Mouse (Mus musculus) limb, embryonic 15.5 days (tissue): ENCODE data around the gene Avil. TPM values are rescaled to one million over a fixed set of nuclear protein-coding genes. Genes with fewer than 3 reads are reported as not detected.

Source experiments
- ATAC-seq: fragments of 200-750 bp; cut with Nextera tagmentation; 2 replicates; pipeline ENCODE4 v1.8.0; 2017; ENCODE audit warnings: low read depth, moderate TSS enrichment; ENCODE audit not compliant: insufficient number of reproducible peaks, low FRiP score, low TSS enrichment
- H3K27ac ChIP-seq: fragments of 300-500 bp; sonication (generic); 2 replicates; pipeline ENCODE4 v1.5.1; 2015; ENCODE audit warnings: moderate library complexity, mild to moderate bottlenecking, inconsistent platforms
- H3K27me3 ChIP-seq: fragments of 300-500 bp; sonication (generic); 2 replicates; pipeline ENCODE4 v1.6.1; 2015; ENCODE audit warnings: inconsistent platforms
- H3K36me3 ChIP-seq: fragments of 300-500 bp; sonication (generic); 2 replicates; pipeline ENCODE4 v1.6.1; 2015; ENCODE audit warnings: inconsistent platforms
- H3K4me1 ChIP-seq: fragments of 300-500 bp; sonication (generic); 2 replicates; pipeline ENCODE4 v1.6.1; 2015; ENCODE audit warnings: inconsistent platforms
- H3K4me2 ChIP-seq: fragments of 300-500 bp; sonication (generic); 2 replicates; pipeline ENCODE4 v1.6.1; 2015; ENCODE audit warnings: mild to moderate bottlenecking, inconsistent platforms
- H3K4me3 ChIP-seq: fragments of 300-500 bp; sonication (generic); 2 replicates; pipeline ENCODE4 v1.5.1; 2015; ENCODE audit warnings: mild to moderate bottlenecking, inconsistent platforms
- H3K9ac ChIP-seq: fragments of 300-500 bp; sonication (generic); 2 replicates; pipeline ENCODE4 v1.6.1; 2015; ENCODE audit warnings: inconsistent platforms
- H3K9me3 ChIP-seq: fragments of 300-500 bp; sonication (generic); 2 replicates; pipeline ENCODE4 v1.6.1; 2016; ENCODE audit warnings: inconsistent platforms
- WGBS: fragments of 180-500 bp; shearing (Covaris S2); methylation state at CpG from one replicate; pipeline ENCODE4 v1.1.7; 2015; 5-methylcytosine and 5-hydroxymethylcytosine counted together
- polyA plus RNA-seq: library from polyadenylated mRNA; unstranded; fragments of >200 nt; fragmentation: Nextera tagmentation; extraction: Ambion mirVana; gene quantifications from 2 replicates; pipeline ENCODE4 v1.2.1, GENCODE M21; 2015

The Avil gene
- polyA plus RNA-seq, 1 experiment from 2014 or later = 0.50 TPM

- H3K4me2 ChIP-seq = peak overlapping the region; percentile 93
- no peaks in the 10 kb centered on the region for H3K9me3 ChIP-seq
- H3K9ac ChIP-seq = peak overlapping the region; percentile 75
- peak overlapping the region; percentile 92 for H3K4me3 ChIP-seq
- H3K27me3 ChIP-seq = no peaks in the 10 kb centered on the region
- peak overlapping the region; percentile 94 for H3K27ac ChIP-seq
- 1% methylated on average over 20 of the region's 20 CpGs for WGBS
- ATAC-seq = no peak
- peaks cover 14% of the 10 kb centered on the region; the same call in 1 of the 2 replicates for H3K4me1 ChIP-seq
- H3K36me3 ChIP-seq = peaks cover 19% of the 10 kb centered on the region
Observed at GRCm38 (mm10) chr10:127040569-127041214, 40.2 kb downstream of the Avil start.

- Histone ChIP-seq H3K27me3 (no peaks in the 10 kb centered on the region; the same call in 1 of the 2 replicates), H3K36me3 (peaks cover 24% of the 10 kb centered on the region), H3K4me3 (peak within 1 kb of the TSS; percentile 92), H3K9ac (peak within 1 kb of the TSS; percentile 75), H3K4me2 (peak within 1 kb of the TSS; percentile 93), H3K27ac (peak within 1 kb of the TSS; percentile 94), H3K9me3 (no peaks in the 10 kb centered on the region), H3K4me1 (peaks cover 14% of the 10 kb centered on the region; the same call in 1 of the 2 replicates)
- ATAC-seq = peak; percentile 37
- under 1% methylated on average over 28 of the region's 28 CpGs for WGBS
Observed at GRCm38 (mm10) chr10:127041274-127041766, 40.8 kb downstream of the Avil start, which contains the start of the genes Mettl1 and Eef1akmt3. Gene Mettl1, plus strand, starts transcription at chr10:127041414. Gene Eef1akmt3, minus strand, starts transcription at chr10:127041513.

- WGBS = under 1% methylated on average over 44 of the region's 44 CpGs
- peak overlapping the region; percentile 94 for H3K27ac ChIP-seq
- peak overlapping the region; percentile 75 for H3K9ac ChIP-seq
- H3K4me2 ChIP-seq = peak overlapping the region; percentile 93
- ATAC-seq = peak; percentile 83
- peak overlapping the region; percentile 92 for H3K4me3 ChIP-seq
- peaks cover 29% of the 10 kb centered on the region for H3K36me3 ChIP-seq
- peaks cover 2% of the 10 kb centered on the region for H3K27me3 ChIP-seq
- no peaks in the 10 kb centered on the region for H3K9me3 ChIP-seq
- H3K4me1 ChIP-seq = peaks cover 14% of the 10 kb centered on the region; the same call in 1 of the 2 replicates
Observed at GRCm38 (mm10) chr10:127041774-127042338, 41.3 kb downstream of the Avil start.

GRCm38 (mm10) chr10:127042468-127043115 is 42.1 kb downstream of the Avil start:
- 16% methylated on average over 5 of the region's 5 CpGs for WGBS
- Histone ChIP-seq H3K4me2 (peak overlapping the region; percentile 93), H3K4me1 (peaks cover 14% of the 10 kb centered on the region; the same call in 1 of the 2 replicates), H3K27me3 (peaks cover 9% of the 10 kb centered on the region), H3K36me3 (peaks cover 29% of the 10 kb centered on the region), H3K27ac (peak overlapping the region; percentile 94), H3K4me3 (peak overlapping the region; percentile 92), H3K9ac (peak overlapping the region; percentile 75), H3K9me3 (no peaks in the 10 kb centered on the region)
- no peak for ATAC-seq

- H3K36me3 ChIP-seq = peaks cover 29% of the 10 kb centered on the region
- no peak overlapping the region for H3K9ac ChIP-seq
- no peak for ATAC-seq
- no peak overlapping the region for H3K4me2 ChIP-seq
- H3K27me3 ChIP-seq = peaks cover 15% of the 10 kb centered on the region
- H3K4me1 ChIP-seq = peaks cover 15% of the 10 kb centered on the region
- 87% methylated on average over 6 of the region's 6 CpGs for WGBS
- 0 out of 2 replicates have a peak overlapping the region, but pooled peaks have one; percentile 92 for H3K4me3 ChIP-seq
- no peaks in the 10 kb centered on the region for H3K9me3 ChIP-seq
- no peak overlapping the region for H3K27ac ChIP-seq
Observed at GRCm38 (mm10) chr10:127043187-127043586, 42.7 kb downstream of the Avil start.

DNA sequence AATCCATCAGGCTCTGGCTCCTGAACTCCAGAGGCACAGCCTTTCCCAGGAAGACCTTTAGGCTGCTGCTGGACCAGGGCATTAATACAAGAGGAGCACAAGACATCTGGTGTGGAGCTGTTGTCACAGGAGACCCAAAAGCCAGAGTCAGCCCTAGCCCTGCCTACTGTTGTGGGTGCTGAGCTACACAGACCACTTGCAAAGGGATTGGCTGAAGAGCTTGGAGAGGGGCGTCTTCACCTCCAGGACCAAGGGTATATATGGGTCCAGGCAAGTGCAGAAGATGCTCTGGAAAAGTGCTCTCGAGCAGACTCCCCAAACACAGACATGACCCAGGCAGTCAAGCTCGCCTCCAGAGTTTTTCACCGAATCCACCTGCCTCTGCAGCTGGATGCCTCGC is 47.4 kb downstream of the Avil start, which contains the start of gene Cyp27b1:
Cyp27b1 (plus strand) TSS at position 297 of the 400 bp plus-strand sequence.
- ATAC-seq = no peak
- Histone ChIP-seq H3K4me2 (peak within 1 kb of the TSS; percentile 25), H3K9me3 (no peaks in the 10 kb centered on the region), H3K36me3 (peaks cover 29% of the 10 kb centered on the region), H3K27me3 (peaks cover 58% of the 10 kb centered on the region), H3K4me3 (peak within 1 kb of the TSS; percentile 17), H3K4me1 (peaks cover 37% of the 10 kb centered on the region), H3K27ac (no peak within 1 kb of the TSS), H3K9ac (0 out of 2 replicates have a peak within 1 kb of the TSS, but pooled peaks have one; percentile 5)
- 40% methylated on average over 5 of the region's 5 CpGs for WGBS

GRCm38 (mm10) chr10:127048608-127049394 is 48.3 kb downstream of the Avil start:
- Histone ChIP-seq H3K9ac (0 out of 2 replicates have a peak overlapping the region, but pooled peaks have one; percentile 5), H3K36me3 (peaks cover 23% of the 10 kb centered on the region), H3K4me3 (peak overlapping the region; percentile 17), H3K4me1 (peaks cover 33% of the 10 kb centered on the region), H3K27me3 (peaks cover 58% of the 10 kb centered on the region), H3K9me3 (no peaks in the 10 kb centered on the region), H3K4me2 (peak overlapping the region; percentile 25), H3K27ac (no peak overlapping the region)
- no peak for ATAC-seq
- 4% methylated on average over 35 of the region's 35 CpGs for WGBS

DNA sequence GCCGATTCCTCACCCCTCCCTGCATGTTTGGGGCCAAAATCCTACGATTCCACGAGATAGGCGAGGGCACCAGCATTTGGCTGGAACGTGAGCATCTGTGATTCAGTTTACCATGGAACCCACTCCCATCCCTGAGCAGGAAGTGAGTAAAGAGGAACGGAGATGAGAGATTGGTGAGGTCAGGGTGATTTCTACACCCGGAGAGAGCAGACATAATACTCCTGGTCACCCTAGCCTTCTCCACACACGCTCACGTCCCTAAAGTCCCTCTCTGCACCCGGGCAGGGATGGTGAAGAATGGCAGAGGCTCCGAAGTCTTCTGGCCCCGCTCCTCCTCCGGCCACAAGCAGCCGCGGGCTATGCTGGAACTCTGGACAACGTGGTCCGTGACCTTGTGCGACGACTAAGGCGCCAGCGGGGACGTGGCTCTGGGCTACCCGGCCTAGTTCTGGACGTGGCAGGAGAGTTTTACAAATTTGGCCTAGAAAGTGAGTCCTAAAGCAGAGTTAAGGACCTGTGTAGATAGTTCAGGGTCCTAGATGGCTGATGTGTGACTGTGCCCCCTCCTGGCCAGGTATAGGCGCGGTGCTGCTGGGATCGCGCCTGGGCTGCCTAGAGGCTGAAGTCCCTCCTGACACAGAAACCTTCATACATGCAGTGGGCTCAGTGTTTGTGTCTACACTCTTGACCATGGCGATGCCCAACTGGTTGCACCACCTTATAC is 49.0 kb downstream of the Avil start:
- Histone ChIP-seq H3K27me3 (peaks cover 58% of the 10 kb centered on the region), H3K9me3 (no peaks in the 10 kb centered on the region), H3K36me3 (peaks cover 22% of the 10 kb centered on the region), H3K4me3 (peak overlapping the region; percentile 17), H3K9ac (0 out of 2 replicates have a peak overlapping the region, but pooled peaks have one; percentile 5), H3K27ac (no peak overlapping the region), H3K4me2 (peak overlapping the region; percentile 25), H3K4me1 (peaks cover 33% of the 10 kb centered on the region)
- no peak for ATAC-seq
- WGBS = 2% methylated on average over 29 of the region's 29 CpGs

DNA sequence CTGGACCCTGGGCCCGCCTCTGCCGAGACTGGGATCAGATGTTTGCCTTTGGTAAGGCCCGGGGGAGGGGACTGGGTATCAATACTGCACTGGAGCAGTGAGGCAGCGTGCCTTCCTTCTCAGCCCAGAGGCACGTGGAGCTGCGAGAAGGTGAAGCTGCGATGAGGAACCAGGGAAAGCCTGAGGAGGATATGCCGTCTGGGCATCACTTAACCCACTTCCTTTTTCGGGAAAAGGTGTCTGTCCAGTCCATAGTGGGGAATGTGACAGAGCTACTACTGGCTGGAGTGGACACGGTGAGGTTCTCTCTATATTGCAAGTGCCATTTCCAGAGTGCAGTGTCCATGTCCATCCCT is 49.6 kb downstream of the Avil start:
- Histone ChIP-seq H3K27ac (no peak overlapping the region), H3K9ac (no peak overlapping the region), H3K9me3 (no peaks in the 10 kb centered on the region), H3K36me3 (peaks cover 19% of the 10 kb centered on the region), H3K4me2 (no peak overlapping the region), H3K4me3 (peak overlapping the region; percentile 17; the same call in 1 of the 2 replicates), H3K27me3 (peaks cover 58% of the 10 kb centered on the region), H3K4me1 (peaks cover 33% of the 10 kb centered on the region)
- no peak for ATAC-seq
- 18% methylated on average over 10 of the region's 10 CpGs for WGBS

GRCm38 (mm10) chr10:127054646-127055045 is 54.1 kb downstream of the Avil start:
- Histone ChIP-seq H3K4me2 (no peak overlapping the region), H3K27ac (no peak overlapping the region), H3K9ac (no peak overlapping the region), H3K4me1 (peaks cover 31% of the 10 kb centered on the region), H3K9me3 (no peaks in the 10 kb centered on the region), H3K4me3 (no peak overlapping the region), H3K36me3 (peaks cover 32% of the 10 kb centered on the region), H3K27me3 (peaks cover 31% of the 10 kb centered on the region)
- 57% methylated on average over 4 of the region's 4 CpGs for WGBS
- no peak for ATAC-seq
